12 mouse cellular contexts compared by ENCODE assay signal in the genomic region with DNA sequence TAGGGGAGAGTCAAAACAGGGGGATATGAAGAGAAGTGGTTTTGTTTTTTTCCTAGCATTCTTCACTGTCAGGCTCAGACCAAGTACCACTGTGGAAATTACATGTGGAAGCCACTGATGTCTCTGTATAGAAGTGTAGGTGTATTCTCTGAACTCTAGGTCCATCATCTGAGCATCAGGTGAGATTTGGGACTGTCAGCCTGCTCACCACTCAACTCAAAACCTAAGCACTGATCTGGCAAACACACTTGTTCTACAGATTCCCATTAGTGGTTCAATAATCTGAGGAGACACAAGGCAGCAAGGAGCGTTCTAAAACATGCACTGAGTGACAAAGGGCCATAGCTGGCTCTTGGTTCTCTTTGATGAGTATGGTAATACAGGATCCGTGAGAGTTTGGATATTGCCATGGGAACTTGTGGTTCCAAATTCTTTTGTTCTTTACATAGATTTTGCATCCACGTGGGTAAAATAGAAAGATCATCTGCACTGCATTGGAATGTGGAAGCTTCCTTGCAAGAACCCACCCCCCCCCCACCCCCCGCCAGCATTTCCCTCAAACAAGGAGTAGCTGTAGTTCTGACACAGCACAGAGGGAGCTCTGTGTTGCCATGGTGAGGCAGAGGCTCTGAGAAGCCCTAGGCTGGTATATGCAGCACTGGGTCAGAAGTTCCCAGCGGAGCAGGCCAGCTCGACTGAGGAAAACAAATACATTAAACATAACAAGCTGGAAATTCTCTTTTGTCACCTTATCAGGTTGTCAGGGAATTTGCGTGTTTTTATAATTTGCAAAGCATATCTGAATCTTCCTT.
A peak's percentile ranks its signal among the peaks of the same experiment; 100 is the strongest.
DNase-seq lines count a peak whose midpoint lies in the region; ATAC-seq and TF ChIP-seq lines count a peak whose summit lies in the region.
"Had no signal": no experiment of that assay in that cellular context is flagged by ENCODE, and none has a peak within 500 bp of the region (broad histone marks: within the 10 kb centered on the region; RNA-seq: fewer than 3 reads in every experiment).

No protein-coding gene starts in this region.

- no peaks in the 10 kb centered on the region for H3K4me1 ChIP-seq in intestine, embryonic 15.5 days (replicated peaks)
- H3K4me1 ChIP-seq in intestine, postnatal 0 days (replicated peaks; ENCODE audit: control insufficient read depth, insufficient read depth, low read length), result no peaks in the 10 kb centered on the region
- H3K4me1 ChIP-seq in hindbrain, embryonic 16.5 days (ENCODE audit: control insufficient read depth, insufficient read depth, low read depth, low read length), result peaks cover 19% of the 10 kb centered on the region
- peaks cover 18% of the 10 kb centered on the region for H3K4me1 ChIP-seq in neural tube, embryonic 12.5 days
- H3K4me1 ChIP-seq in thymus, adult 2 months (replicated peaks; ENCODE audit: control insufficient read depth, insufficient read depth, low read length), result no peaks in the 10 kb centered on the region
- peaks cover 4% of the 10 kb centered on the region; the same call in 1 of the 2 replicates for H3K4me1 ChIP-seq in heart, embryonic 12.5 days (replicated peaks)
- H3K4me1 ChIP-seq: liver, embryonic 13.5 days had no signal

- no peak for TF ChIP-seq POLR2A in thymus, adult 2 months (IDR thresholded peaks at IDR 0.05; ENCODE audit: control insufficient read depth, extremely low read depth, insufficient read depth, low read length, poor library complexity)

- WGBS in intestine, embryonic 15.5 days, result 32% methylated on average over 7 of the region's 7 CpGs
- 25% methylated on average over 7 of the region's 7 CpGs for WGBS in intestine, postnatal 0 days
- WGBS in hindbrain, embryonic 16.5 days, result 7% methylated on average over 7 of the region's 7 CpGs
- WGBS in neural tube, embryonic 12.5 days, result 10% methylated on average over 7 of the region's 7 CpGs
- WGBS in thymus, adult 2 months, result 84% methylated on average over 7 of the region's 7 CpGs
- 29% methylated on average over 7 of the region's 7 CpGs for WGBS in heart, embryonic 12.5 days

- no peak for TF ChIP-seq CTCF in intestine, postnatal 0 days (IDR thresholded peaks at IDR 0.05; ENCODE audit: low read depth)
- TF ChIP-seq CTCF in thymus, adult 2 months (IDR thresholded peaks at IDR 0.05; ENCODE audit: borderline replicate concordance, control insufficient read depth, extremely low read depth, insufficient read depth, low read length, poor library complexity), result no peak

- H3K9ac ChIP-seq in intestine, embryonic 15.5 days, result no peak overlapping the region
- H3K9ac ChIP-seq in intestine, postnatal 0 days (ENCODE audit: low read depth, low read length), result no peak overlapping the region
- no peak overlapping the region for H3K9ac ChIP-seq in hindbrain, embryonic 16.5 days (ENCODE audit: low read depth, low read length)
- H3K9ac ChIP-seq in neural tube, embryonic 12.5 days, result no peak overlapping the region
- no peak overlapping the region for H3K9ac ChIP-seq in heart, embryonic 12.5 days
- H3K9ac ChIP-seq: liver, embryonic 13.5 days had no signal

- no peak overlapping the region for H3K4me3 ChIP-seq in intestine, embryonic 15.5 days (replicated peaks)
- H3K4me3 ChIP-seq in intestine, postnatal 0 days (ENCODE audit: low read depth, low read length), result no peak overlapping the region
- H3K4me3 ChIP-seq in hindbrain, embryonic 16.5 days (ENCODE audit: low read length), result no peak overlapping the region
- no peak overlapping the region for H3K4me3 ChIP-seq in neural tube, embryonic 12.5 days
- H3K4me3 ChIP-seq in thymus, adult 2 months (ENCODE audit: control insufficient read depth, insufficient read depth, low read length), result no peak overlapping the region
- no peak overlapping the region for H3K4me3 ChIP-seq in heart, embryonic 12.5 days
- H3K4me3 ChIP-seq: heart, adult 2 months; liver, embryonic 13.5 days had no signal

- H3K9me3 ChIP-seq in intestine, embryonic 15.5 days, result no peaks in the 10 kb centered on the region
- no peaks in the 10 kb centered on the region for H3K9me3 ChIP-seq in intestine, postnatal 0 days (ENCODE audit: control insufficient read depth)
- H3K9me3 ChIP-seq in hindbrain, embryonic 16.5 days (ENCODE audit: control insufficient read depth, low read length), result 0 out of 2 replicates have a peak, but pooled peaks cover 4% of the 10 kb centered on the region
- H3K9me3 ChIP-seq in neural tube, embryonic 12.5 days, result no peaks in the 10 kb centered on the region
- no peaks in the 10 kb centered on the region for H3K9me3 ChIP-seq in heart, embryonic 12.5 days (replicated peaks)
- H3K9me3 ChIP-seq: liver, embryonic 13.5 days had no signal

- DNase-seq in embryo, embryonic 9.5 days (ENCODE audit: extremely low spot score), result peak; percentile 60
- no peak for DNase-seq in thymus, adult 2 months
- DNase-seq: B cell, adult 2 months; heart, adult 2 months; liver, embryonic 13.5 days; spleen, adult 18-20 months had no signal

- no peak overlapping the region for H3K4me2 ChIP-seq in intestine, embryonic 15.5 days (replicated peaks)
- no peak overlapping the region for H3K4me2 ChIP-seq in intestine, postnatal 0 days (replicated peaks; ENCODE audit: low read depth)
- H3K4me2 ChIP-seq in hindbrain, embryonic 16.5 days (ENCODE audit: low read length), result no peak overlapping the region
- H3K4me2 ChIP-seq in neural tube, embryonic 12.5 days (replicated peaks), result peak overlapping the region; percentile 28; the same call in 1 of the 2 replicates
- H3K4me2 ChIP-seq in heart, embryonic 12.5 days, result no peak overlapping the region
- H3K4me2 ChIP-seq: liver, embryonic 13.5 days had no signal

- no peaks in the 10 kb centered on the region for H3K36me3 ChIP-seq in intestine, embryonic 15.5 days
- no peaks in the 10 kb centered on the region for H3K36me3 ChIP-seq in intestine, postnatal 0 days (ENCODE audit: control insufficient read depth, insufficient read depth)
- H3K36me3 ChIP-seq in hindbrain, embryonic 16.5 days (ENCODE audit: control insufficient read depth, insufficient read depth, low read length), result no peaks in the 10 kb centered on the region
- H3K36me3 ChIP-seq in neural tube, embryonic 12.5 days, result no peaks in the 10 kb centered on the region
- no peaks in the 10 kb centered on the region for H3K36me3 ChIP-seq in thymus, adult 2 months (ENCODE audit: control insufficient read depth, insufficient read depth, low read length)
- no peaks in the 10 kb centered on the region for H3K36me3 ChIP-seq in heart, embryonic 12.5 days
- H3K36me3 ChIP-seq: liver, embryonic 13.5 days had no signal

- ATAC-seq in intestine, embryonic 15.5 days, result peak; percentile 63; the same call in 1 of the 2 replicates
- ATAC-seq in intestine, postnatal 0 days, result no peak
- ATAC-seq in hindbrain, embryonic 16.5 days, result peak; percentile 98
- peak; percentile 98 for ATAC-seq in neural tube, embryonic 12.5 days (ENCODE audit: low FRiP score, low read depth)
- no peak for ATAC-seq in heart, embryonic 12.5 days (ENCODE audit: insufficient number of reproducible peaks, low FRiP score)
- ATAC-seq in megakaryocyte progenitor cell, adult 5-6 weeks (replicated peaks; ENCODE audit: poor library complexity), result no peak

- H3K27ac ChIP-seq in intestine, embryonic 15.5 days, result no peak overlapping the region
- no peak overlapping the region for H3K27ac ChIP-seq in intestine, postnatal 0 days (ENCODE audit: low read depth, low read length)
- H3K27ac ChIP-seq in hindbrain, embryonic 16.5 days (ENCODE audit: low read depth, low read length), result peak overlapping the region; percentile 59
- H3K27ac ChIP-seq in neural tube, embryonic 12.5 days, result 0 out of 2 replicates have a peak overlapping the region, but pooled peaks have one; percentile 20
- no peak overlapping the region for H3K27ac ChIP-seq in thymus, adult 2 months (ENCODE audit: control insufficient read depth, insufficient read depth, low read length)
- H3K27ac ChIP-seq in heart, embryonic 12.5 days (ENCODE audit: poor library complexity, severe bottlenecking), result no peak overlapping the region
- H3K27ac ChIP-seq: heart, adult 2 months; liver, embryonic 13.5 days had no signal

- H3K27me3 ChIP-seq in intestine, embryonic 15.5 days (replicated peaks), result no peaks in the 10 kb centered on the region
- no peaks in the 10 kb centered on the region for H3K27me3 ChIP-seq in intestine, postnatal 0 days (replicated peaks; ENCODE audit: control insufficient read depth, insufficient read depth, low read length)
- no peaks in the 10 kb centered on the region for H3K27me3 ChIP-seq in hindbrain, embryonic 16.5 days (replicated peaks; ENCODE audit: control insufficient read depth, insufficient read depth, low read length)
- H3K27me3 ChIP-seq in neural tube, embryonic 12.5 days (replicated peaks), result no peaks in the 10 kb centered on the region
- no peaks in the 10 kb centered on the region for H3K27me3 ChIP-seq in thymus, adult 2 months (ENCODE audit: control insufficient read depth, insufficient read depth, low read length)
- no peaks in the 10 kb centered on the region for H3K27me3 ChIP-seq in heart, embryonic 12.5 days (replicated peaks)
- H3K27me3 ChIP-seq: liver, embryonic 13.5 days had no signal

Comparison
In these comparisons a context has a peak if more than half of its experiments do, and no peak if none do; other contexts are left out.
1. ATAC-seq: peak in intestine, embryonic 15.5 days (single experiment), hindbrain, embryonic 16.5 days (single experiment) and neural tube, embryonic 12.5 days (single experiment); none in intestine, postnatal 0 days (single experiment), heart, embryonic 12.5 days (single experiment) and megakaryocyte progenitor cell, adult 5-6 weeks (single experiment).
2. H3K27ac ChIP-seq: peak in hindbrain, embryonic 16.5 days (single experiment) and neural tube, embryonic 12.5 days (single experiment); none in intestine, embryonic 15.5 days (single experiment), intestine, postnatal 0 days (single experiment), thymus, adult 2 months (single experiment) and heart, embryonic 12.5 days (single experiment).